In genomic region chr2:166619906-166620490, GRCm38 (mm10) we compare ENCODE assay signal across 13 mouse cellular contexts.
DNase-seq lines count a peak whose midpoint lies in the region; ATAC-seq and TF ChIP-seq lines count a peak whose summit lies in the region.
"Had no signal": no experiment of that assay in that cellular context is flagged by ENCODE, and none has a peak within 500 bp of the region (broad histone marks: within the 10 kb centered on the region; RNA-seq: fewer than 3 reads in every experiment).

No protein-coding gene starts in this region.

- H3K4me2 ChIP-seq in forebrain, embryonic 12.5 days: no peak overlapping the region
- H3K4me2 ChIP-seq in forebrain, embryonic 11.5 days (ENCODE audit: low read depth, low read length, severe bottlenecking): no peak overlapping the region
- H3K4me2 ChIP-seq: embryonic facial prominence, embryonic 12.5 days; forebrain, embryonic 15.5 days had no signal

- WGBS in forebrain, embryonic 12.5 days: 87% methylated on average over 10 of the region's 10 CpGs
- 83% methylated on average over 10 of the region's 10 CpGs for WGBS in forebrain, embryonic 11.5 days
- 55% methylated on average over 10 of the region's 10 CpGs for WGBS in small intestine, adult 2 months

- H3K27ac ChIP-seq in forebrain, embryonic 12.5 days: 0 out of 2 replicates have a peak overlapping the region, but pooled peaks have one; percentile 6
- H3K27ac ChIP-seq in forebrain, embryonic 11.5 days (ENCODE audit: low read depth, low read length): no peak overlapping the region
- H3K27ac ChIP-seq in small intestine, adult 2 months (ENCODE audit: insufficient read depth, low read depth, low read length): peak overlapping the region; percentile 44; the same call in 1 of the 2 replicates
- H3K27ac ChIP-seq: embryonic facial prominence, embryonic 12.5 days; forebrain, embryonic 15.5 days had no signal

- no peak overlapping the region for H3K9ac ChIP-seq in forebrain, embryonic 12.5 days
- no peak overlapping the region for H3K9ac ChIP-seq in forebrain, embryonic 11.5 days (ENCODE audit: low read length)
- H3K9ac ChIP-seq: embryonic facial prominence, embryonic 12.5 days; forebrain, embryonic 15.5 days had no signal

- no peak for TF ChIP-seq CTCF in small intestine, adult 2 months (IDR thresholded peaks at IDR 0.05; ENCODE audit: extremely low read depth, insufficient read length, insufficient replicate concordance, low read depth, low read length)

- no peak for DNase-seq in forebrain, embryonic 11.5 days (ENCODE audit: low spot score)
- peak; percentile 38 for DNase-seq in kidney, postnatal 10 days
- DNase-seq in kidney, adult 9 months: no peak
- no peak for DNase-seq in MN1 (ENCODE audit: low spot score)
- DNase-seq: cerebellum, adult 8-10 months; gastrocnemius, postnatal 36 days had no signal

- no peak for TF ChIP-seq POLR2A in small intestine, adult 2 months (IDR thresholded peaks at IDR 0.05; ENCODE audit: low read depth, low read length)

- peaks cover 17% of the 10 kb centered on the region for H3K4me1 ChIP-seq in forebrain, embryonic 12.5 days
- H3K4me1 ChIP-seq in forebrain, embryonic 11.5 days (replicated peaks; ENCODE audit: control insufficient read depth, insufficient read depth, low read length): no peaks in the 10 kb centered on the region
- peaks cover 81% of the 10 kb centered on the region for H3K4me1 ChIP-seq in megakaryocyte, embryonic 14.5 days
- peaks cover 8% of the 10 kb centered on the region for H3K4me1 ChIP-seq in small intestine, adult 2 months (ENCODE audit: control insufficient read depth, insufficient read depth, insufficient read length, low read length)

- no peak overlapping the region for H3K4me3 ChIP-seq in forebrain, embryonic 12.5 days (replicated peaks)
- H3K4me3 ChIP-seq in forebrain, embryonic 11.5 days (ENCODE audit: low read depth, low read length): no peak overlapping the region
- H3K4me3 ChIP-seq in megakaryocyte, embryonic 14.5 days (replicated peaks): peak overlapping the region; percentile 74
- no peak overlapping the region for H3K4me3 ChIP-seq in small intestine, adult 2 months (ENCODE audit: low read depth, low read length)
- H3K4me3 ChIP-seq: embryonic facial prominence, embryonic 12.5 days; forebrain, embryonic 15.5 days; myocyte had no signal

- peaks cover 22% of the 10 kb centered on the region for H3K36me3 ChIP-seq in forebrain, embryonic 12.5 days (replicated peaks)
- H3K36me3 ChIP-seq in forebrain, embryonic 11.5 days (ENCODE audit: control insufficient read depth, insufficient read depth, low read length): no peaks in the 10 kb centered on the region; the same call in 1 of the 2 replicates
- peaks cover 27% of the 10 kb centered on the region for H3K36me3 ChIP-seq in megakaryocyte, embryonic 14.5 days (replicated peaks; ENCODE audit: low read length)
- no peaks in the 10 kb centered on the region for H3K36me3 ChIP-seq in small intestine, adult 2 months (ENCODE audit: control insufficient read depth, insufficient read depth, low read length)
- H3K36me3 ChIP-seq: forebrain, embryonic 15.5 days had no signal

- no peaks in the 10 kb centered on the region for H3K27me3 ChIP-seq in forebrain, embryonic 12.5 days
- no peaks in the 10 kb centered on the region for H3K27me3 ChIP-seq in forebrain, embryonic 11.5 days (ENCODE audit: control insufficient read depth, insufficient read depth, low read length)
- H3K27me3 ChIP-seq in megakaryocyte, embryonic 14.5 days (replicated peaks): peaks cover 72% of the 10 kb centered on the region
- H3K27me3 ChIP-seq in small intestine, adult 2 months (ENCODE audit: control insufficient read depth, insufficient read depth, low read length): no peaks in the 10 kb centered on the region
- H3K27me3 ChIP-seq: embryonic facial prominence, embryonic 12.5 days; forebrain, embryonic 15.5 days had no signal

- H3K9me3 ChIP-seq in forebrain, embryonic 12.5 days: no peaks in the 10 kb centered on the region
- H3K9me3 ChIP-seq in forebrain, embryonic 11.5 days (ENCODE audit: control insufficient read depth, low read length): no peaks in the 10 kb centered on the region
- peaks cover 13% of the 10 kb centered on the region for H3K9me3 ChIP-seq in megakaryocyte, embryonic 14.5 days
- H3K9me3 ChIP-seq: embryonic facial prominence, embryonic 12.5 days; forebrain, embryonic 15.5 days had no signal

- no peak for ATAC-seq in forebrain, embryonic 12.5 days (ENCODE audit: low FRiP score)
- no peak for ATAC-seq in forebrain, embryonic 11.5 days (replicated peaks; ENCODE audit: low FRiP score)
- no peak for ATAC-seq in megakaryocyte, adult 5-6 weeks (ENCODE audit: poor library complexity, severe bottlenecking)
- ATAC-seq: forebrain, embryonic 15.5 days had no signal
